9 mouse cellular contexts compared by ENCODE assay signal in genomic region chr11:77514281-77514831, GRCm38 (mm10). TPM values are rescaled to one million over a fixed set of nuclear protein-coding genes. Genes with fewer than 3 reads are reported as not detected.
DNase-seq lines count a peak whose midpoint lies in the region; ATAC-seq and TF ChIP-seq lines count a peak whose summit lies in the region.
"Had no signal": no experiment of that assay in that cellular context is flagged by ENCODE, and none has a peak within 500 bp of the region (broad histone marks: within the 10 kb centered on the region; RNA-seq: fewer than 3 reads in every experiment).

No protein-coding gene starts in this region.

- peak overlapping the region; percentile 98 for H3K4me2 ChIP-seq in embryonic facial prominence, embryonic 13.5 days
- peak overlapping the region; percentile 96 for H3K4me2 ChIP-seq in hindbrain, embryonic 13.5 days

- 22% methylated on average over 19 of the region's 19 CpGs for WGBS in spleen, adult 2 months
- WGBS in embryonic facial prominence, embryonic 13.5 days, result 6% methylated on average over 19 of the region's 19 CpGs
- 4% methylated on average over 19 of the region's 19 CpGs for WGBS in hindbrain, embryonic 13.5 days

- TF ChIP-seq CTCF in spleen, adult 2 months (IDR thresholded peaks at IDR 0.05; ENCODE audit: extremely low read depth, insufficient read depth, insufficient read length, insufficient replicate concordance), result no peak

- H3K27me3 ChIP-seq in spleen, adult 2 months (ENCODE audit: control insufficient read depth, insufficient read depth, low read length), result peaks cover 6% of the 10 kb centered on the region
- peaks cover 45% of the 10 kb centered on the region for H3K27me3 ChIP-seq in embryonic facial prominence, embryonic 13.5 days
- peaks cover 48% of the 10 kb centered on the region for H3K27me3 ChIP-seq in hindbrain, embryonic 13.5 days

- peak in 1 of 2 experiments; percentile 9 for DNase-seq in spleen, adult 2 months (ENCODE audit: low read depth in 1 of 2, low spot score in 2 of 2)
- no peak for DNase-seq in spleen, adult 18-20 months
- DNase-seq in right cerebral cortex, adult 18-20 months, result no peak
- DNase-seq in urinary bladder, postnatal 14 days (ENCODE audit: low spot score), result no peak
- DNase-seq in urinary bladder, adult 18-20 months (ENCODE audit: low spot score in 2 of 2), result no peak

- H3K4me3 ChIP-seq in spleen, adult 2 months (ENCODE audit: extremely low read depth, insufficient read depth, insufficient read length), result peak overlapping the region; percentile 58
- H3K4me3 ChIP-seq in embryonic facial prominence, embryonic 13.5 days, result peak overlapping the region; percentile 67
- peak overlapping the region; percentile 51 for H3K4me3 ChIP-seq in hindbrain, embryonic 13.5 days

- no peak overlapping the region for H3K27ac ChIP-seq in spleen, adult 2 months (ENCODE audit: insufficient read depth, low read length)
- no peak overlapping the region for H3K27ac ChIP-seq in embryonic facial prominence, embryonic 13.5 days
- no peak overlapping the region for H3K27ac ChIP-seq in hindbrain, embryonic 13.5 days

- H3K36me3 ChIP-seq in spleen, adult 2 months (ENCODE audit: control insufficient read depth, insufficient read depth, low read length), result no peaks in the 10 kb centered on the region
- H3K36me3 ChIP-seq in embryonic facial prominence, embryonic 13.5 days, result peaks cover 6% of the 10 kb centered on the region; the same call in 1 of the 2 replicates
- no peaks in the 10 kb centered on the region for H3K36me3 ChIP-seq in hindbrain, embryonic 13.5 days

- no peaks in the 10 kb centered on the region for H3K9me3 ChIP-seq in embryonic facial prominence, embryonic 13.5 days
- H3K9me3 ChIP-seq in hindbrain, embryonic 13.5 days, result no peaks in the 10 kb centered on the region

- peak overlapping the region; percentile 69 for H3K9ac ChIP-seq in embryonic facial prominence, embryonic 13.5 days
- H3K9ac ChIP-seq in hindbrain, embryonic 13.5 days, result peak overlapping the region; percentile 71

- peaks cover 33% of the 10 kb centered on the region for H3K4me1 ChIP-seq in spleen, adult 2 months (ENCODE audit: control insufficient read depth, insufficient read depth, insufficient read length)
- peaks cover 44% of the 10 kb centered on the region for H3K4me1 ChIP-seq in embryonic facial prominence, embryonic 13.5 days
- H3K4me1 ChIP-seq in hindbrain, embryonic 13.5 days (replicated peaks), result peaks cover 54% of the 10 kb centered on the region

- no peak for TF ChIP-seq POLR2A in spleen, adult 2 months (IDR thresholded peaks at IDR 0.05; ENCODE audit: low read depth, low read length)

- no peak for ATAC-seq in embryonic facial prominence, embryonic 13.5 days (ENCODE audit: insufficient number of reproducible peaks, insufficient read depth, low FRiP score, low TSS enrichment, low read depth)
- no peak for ATAC-seq in hindbrain, embryonic 13.5 days (ENCODE audit: low FRiP score)
- peak; percentile 34 for ATAC-seq in megakaryocyte progenitor cell, adult 5-6 weeks (replicated peaks; ENCODE audit: poor library complexity)

RNA-seq across cellular contexts. Expression of gene Abhd15, which starts 0.6 kb away (rescaled TPM):
- 4.1 and 6.5 TPM in 2 replicates for polyA plus RNA-seq in spleen, adult 2 months (2012; rRNA removed)
- 2.0 and 2.2 TPM in 2 replicates for polyA plus RNA-seq in embryonic facial prominence, embryonic 13.5 days (2015; fragmentation: Nextera tagmentation; extraction: Ambion mirVana)
- polyA plus RNA-seq in hindbrain, embryonic 13.5 days (2015; fragmentation: Nextera tagmentation; extraction: Ambion mirVana), result 1.9 and 3.3 TPM in 2 replicates
- 3.2 and 3.4 TPM in 2 replicates for total RNA-seq in megakaryocyte progenitor cell, adult 5-6 weeks (2015)
- 3.6 and 4.6 TPM in 2 replicates for total RNA-seq in megakaryocyte progenitor cell, adult 5-6 weeks (2017)

RNA-seq across cellular contexts. Expression of gene Trp53i13, which starts 1.4 kb away (rescaled TPM):
- 16.6 and 18.7 TPM in 2 replicates for polyA plus RNA-seq in spleen, adult 2 months (2012; rRNA removed)
- 54.7 and 55.2 TPM in 2 replicates for polyA plus RNA-seq in embryonic facial prominence, embryonic 13.5 days (2015; fragmentation: Nextera tagmentation; extraction: Ambion mirVana)
- polyA plus RNA-seq in hindbrain, embryonic 13.5 days (2015; fragmentation: Nextera tagmentation; extraction: Ambion mirVana), result 14.9 and 15.5 TPM in 2 replicates
- total RNA-seq in megakaryocyte progenitor cell, adult 5-6 weeks (2015), result 1.7 and 2.0 TPM in 2 replicates
- total RNA-seq in megakaryocyte progenitor cell, adult 5-6 weeks (2017), result 1.7 and 8.2 TPM in 2 replicates

RNA-seq across cellular contexts. Expression of gene Gm10392, which starts 4.6 kb away (rescaled TPM):
- polyA plus RNA-seq in spleen, adult 2 months (2012; rRNA removed), result 0.16 and 0.50 TPM in 2 replicates
- not detected in 2 replicates for polyA plus RNA-seq in embryonic facial prominence, embryonic 13.5 days (2015; fragmentation: Nextera tagmentation; extraction: Ambion mirVana)
- not detected in 2 replicates for polyA plus RNA-seq in hindbrain, embryonic 13.5 days (2015; fragmentation: Nextera tagmentation; extraction: Ambion mirVana)
- total RNA-seq in megakaryocyte progenitor cell, adult 5-6 weeks (2015), result 0.32 TPM in 1 of 2 replicates, not detected in the other
- 0.41 and 1.2 TPM in 2 replicates for total RNA-seq in megakaryocyte progenitor cell, adult 5-6 weeks (2017)
- total RNA-seq: gastrocnemius, postnatal 4 days had no signal

RNA-seq across cellular contexts. Expression of gene Git1, which starts 21.0 kb away (rescaled TPM):
- polyA plus RNA-seq in spleen, adult 2 months (2012; rRNA removed), result 36.2 and 44.3 TPM in 2 replicates
- 10.8 and 11.1 TPM in 2 replicates for polyA plus RNA-seq in embryonic facial prominence, embryonic 13.5 days (2015; fragmentation: Nextera tagmentation; extraction: Ambion mirVana)
- 14.3 and 15.1 TPM in 2 replicates for polyA plus RNA-seq in hindbrain, embryonic 13.5 days (2015; fragmentation: Nextera tagmentation; extraction: Ambion mirVana)
- 24.3 and 27.6 TPM in 2 replicates for total RNA-seq in megakaryocyte progenitor cell, adult 5-6 weeks (2015)
- 14.5 and 17.1 TPM in 2 replicates for total RNA-seq in megakaryocyte progenitor cell, adult 5-6 weeks (2017)

RNA-seq across cellular contexts. Expression of gene Ankrd13b, which starts 24.9 kb away (rescaled TPM):
- polyA plus RNA-seq in spleen, adult 2 months (2012; rRNA removed), result 8.9 and 10.6 TPM in 2 replicates
- 8.5 and 10.4 TPM in 2 replicates for polyA plus RNA-seq in embryonic facial prominence, embryonic 13.5 days (2015; fragmentation: Nextera tagmentation; extraction: Ambion mirVana)
- polyA plus RNA-seq in hindbrain, embryonic 13.5 days (2015; fragmentation: Nextera tagmentation; extraction: Ambion mirVana), result 29.4 and 31.0 TPM in 2 replicates
- 10.0 and 10.4 TPM in 2 replicates for total RNA-seq in megakaryocyte progenitor cell, adult 5-6 weeks (2015)
- 5.7 and 6.0 TPM in 2 replicates for total RNA-seq in megakaryocyte progenitor cell, adult 5-6 weeks (2017)
